Mouse (Mus musculus): Measurements from ENCODE around the gene Il1rap.

DNA sequence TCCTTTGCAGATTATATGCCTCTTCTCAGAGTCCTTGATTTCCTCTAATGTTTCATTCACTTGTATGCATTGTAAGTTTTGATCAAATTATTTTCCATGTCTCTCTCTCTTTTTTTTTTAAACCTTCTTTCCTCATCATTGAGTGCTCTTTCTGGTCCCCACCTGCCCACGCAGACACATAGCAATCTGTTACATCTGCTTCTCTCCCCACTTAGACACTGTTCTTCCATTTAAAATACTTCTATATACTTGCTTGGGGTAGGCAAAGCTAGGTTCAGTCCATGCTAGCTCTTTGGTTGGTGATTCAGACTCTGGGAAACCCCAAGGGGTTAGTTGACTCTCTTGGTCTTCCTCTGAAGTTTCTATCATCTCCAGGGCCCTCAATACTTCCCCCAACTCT lies 20.0 kb downstream of the Il1rap start:
- no peak for TF ChIP-seq ELF1 (IDR thresholded peaks at IDR 0.05; ENCODE audit: low read depth, low read length)
- TF ChIP-seq CTCF (IDR thresholded peaks at IDR 0.05 in 2 of 3, conservative IDR thresholded peaks at IDR 0.05 in 1 of 3; ENCODE audit: control insufficient read depth in 1 of 3, insufficient read depth in 1 of 3, low read depth in 2 of 3, low read length in 3 of 3, poor library complexity in 1 of 3, severe bottlenecking in 1 of 3): no peak

Data from MEL (cell line).